ENCODE assay signal across 33 mouse cellular contexts in genomic region chr17:51171504-51171903, GRCm38 (mm10).
"Had no signal": no experiment of that assay in that cellular context is flagged by ENCODE, and none has a peak within 500 bp of the region (broad histone marks: within the 10 kb centered on the region; RNA-seq: fewer than 3 reads in every experiment).

No protein-coding gene starts in this region.

- ATAC-seq: hindbrain, embryonic 16.5 days; hindbrain, postnatal 0 days; inflammation-experienced regulatory T-cells, adult 6 months had no signal

- H3K4me2 ChIP-seq: heart, embryonic 12.5 days; heart, embryonic 13.5 days; heart, embryonic 15.5 days; hindbrain, embryonic 12.5 days; hindbrain, embryonic 13.5 days; hindbrain, embryonic 14.5 days; hindbrain, embryonic 15.5 days; kidney, embryonic 15.5 days had no signal

- H3K27me3 ChIP-seq: heart, embryonic 12.5 days; heart, embryonic 13.5 days; heart, embryonic 15.5 days; hindbrain, embryonic 12.5 days; hindbrain, embryonic 13.5 days; hindbrain, embryonic 15.5 days; kidney, embryonic 15.5 days had no signal

- DNase-seq: heart, adult 2 months; heart, postnatal 10 days; heart, postnatal 14 days; heart, postnatal 36 days; heart, postnatal 4 days; kidney, adult 11 months; kidney, adult 18-20 months; kidney, adult 2 months; kidney, adult 8-10 months; kidney, adult 9 months; kidney, postnatal 10 days; kidney, postnatal 14 days; kidney, postnatal 25 days; kidney, postnatal 36 days; kidney, postnatal 4 days; layer of hippocampus, adult 9-11 months; layer of hippocampus, postnatal 36 days had no signal

- H3K9me3 ChIP-seq: heart, embryonic 10.5 days; heart, embryonic 12.5 days; heart, embryonic 13.5 days; heart, embryonic 15.5 days; hindbrain, embryonic 10.5 days; hindbrain, embryonic 12.5 days; hindbrain, embryonic 13.5 days; hindbrain, embryonic 15.5 days; kidney, embryonic 15.5 days had no signal

- H3K9ac ChIP-seq: heart, embryonic 12.5 days; heart, embryonic 13.5 days; heart, embryonic 15.5 days; hindbrain, embryonic 12.5 days; hindbrain, embryonic 13.5 days; hindbrain, embryonic 14.5 days; hindbrain, embryonic 15.5 days; kidney, embryonic 15.5 days had no signal

- H3K36me3 ChIP-seq: heart, embryonic 10.5 days; heart, embryonic 12.5 days; heart, embryonic 13.5 days; heart, embryonic 15.5 days; hindbrain, embryonic 10.5 days; hindbrain, embryonic 12.5 days; hindbrain, embryonic 13.5 days; hindbrain, embryonic 15.5 days; kidney, embryonic 15.5 days had no signal

- H3K4me3 ChIP-seq: heart, adult 2 months; heart, embryonic 10.5 days; heart, embryonic 12.5 days; heart, embryonic 13.5 days; heart, embryonic 15.5 days; hindbrain, embryonic 10.5 days; hindbrain, embryonic 12.5 days; hindbrain, embryonic 13.5 days; hindbrain, embryonic 15.5 days; kidney, embryonic 15.5 days; layer of hippocampus, adult 2 months; left cerebral cortex, adult 2 months had no signal

- H3K27ac ChIP-seq: heart, adult 2 months; heart, embryonic 10.5 days; heart, embryonic 13.5 days; heart, embryonic 15.5 days; hindbrain, embryonic 10.5 days; hindbrain, embryonic 12.5 days; hindbrain, embryonic 13.5 days; hindbrain, embryonic 14.5 days; hindbrain, embryonic 15.5 days; hindbrain, postnatal 0 days; kidney, embryonic 15.5 days; kidney, postnatal 0 days; layer of hippocampus, adult 2 months; left cerebral cortex, adult 2 months had no signal

- H3K4me1 ChIP-seq: heart, embryonic 10.5 days; heart, embryonic 12.5 days; heart, embryonic 13.5 days; heart, embryonic 15.5 days; hindbrain, embryonic 10.5 days; hindbrain, embryonic 12.5 days; hindbrain, embryonic 13.5 days; hindbrain, embryonic 15.5 days; kidney, embryonic 15.5 days had no signal
